Mouse (Mus musculus) brain, embryonic 14.5 days (tissue): ENCODE measurements at regions not wholly inside any gene's neighbourhood (a gene's known extent, or its start where the extent isn't known, plus 50 kb on each side); places are given as distances from the start of the nearest gene placed in this dataset.

Experiments
- CTCF ChIP-seq: fragments of 200-500 bp; IDR thresholded peaks from 2 replicates; pipeline ENCODE4 v1.5.1; 2012; ENCODE audit warnings: inconsistent platforms, mild to moderate bottlenecking, moderate library complexity, borderline replicate concordance; ENCODE audit not compliant: insufficient read depth, insufficient read length; ENCODE audit errors: extremely low read depth
- POLR2A ChIP-seq: fragments of 200-500 bp; IDR thresholded peaks from 2 replicates; pipeline ENCODE4 v1.6.1; 2012; ENCODE audit warnings: mild to moderate bottlenecking, inconsistent platforms, borderline replicate concordance; ENCODE audit not compliant: poor library complexity, insufficient read depth, insufficient read length, severe bottlenecking; ENCODE audit errors: extremely low read depth

GRCm38 (mm10) chr3:147101053-147101764 lies 249.0 kb downstream of the Ttll7 start:
- TF ChIP-seq CTCF, result no peak
- no peak for TF ChIP-seq POLR2A
